Comparison of ENCODE assay signal across 14 mouse cellular contexts in genomic region chr1:177010607-177011302, GRCm38 (mm10).
DNase-seq lines count a peak whose midpoint lies in the region; ATAC-seq and TF ChIP-seq lines count a peak whose summit lies in the region.
"Had no signal": no experiment of that assay in that cellular context is flagged by ENCODE, and none has a peak within 500 bp of the region (broad histone marks: within the 10 kb centered on the region; RNA-seq: fewer than 3 reads in every experiment).

No protein-coding gene starts in this region.

- no peak overlapping the region for H3K4me3 ChIP-seq in midbrain, embryonic 10.5 days
- no peak overlapping the region for H3K4me3 ChIP-seq in midbrain, postnatal 0 days (ENCODE audit: low read depth, low read length)
- H3K4me3 ChIP-seq in forebrain, embryonic 15.5 days, result no peak overlapping the region
- H3K4me3 ChIP-seq in limb, embryonic 11.5 days (ENCODE audit: low read depth, low read length), result no peak overlapping the region
- no peak overlapping the region for H3K4me3 ChIP-seq in neural tube, embryonic 14.5 days (ENCODE audit: low read depth, low read length)
- H3K4me3 ChIP-seq: limb, embryonic 15.5 days had no signal

- no peak for ATAC-seq in midbrain, postnatal 0 days (ENCODE audit: low FRiP score)
- no peak for ATAC-seq in forebrain, embryonic 15.5 days (replicated peaks)
- ATAC-seq in limb, embryonic 11.5 days (ENCODE audit: insufficient number of reproducible peaks, low FRiP score, low TSS enrichment, low read depth), result no peak
- 0 out of 2 replicates have a peak, but pooled peaks have one; percentile 9 for ATAC-seq in neural tube, embryonic 14.5 days (ENCODE audit: low read depth)

- no peak overlapping the region for H3K4me2 ChIP-seq in midbrain, postnatal 0 days (ENCODE audit: low read depth, low read length, poor library complexity, severe bottlenecking)
- H3K4me2 ChIP-seq in forebrain, embryonic 15.5 days (replicated peaks), result no peak overlapping the region
- no peak overlapping the region for H3K4me2 ChIP-seq in limb, embryonic 11.5 days (ENCODE audit: low read depth, severe bottlenecking)
- H3K4me2 ChIP-seq in neural tube, embryonic 14.5 days (ENCODE audit: low read depth, low read length), result no peak overlapping the region
- H3K4me2 ChIP-seq: limb, embryonic 15.5 days had no signal

- peak; percentile 54 for DNase-seq in midbrain, embryonic 10.5 days (ENCODE audit: low spot score)
- no peak for DNase-seq in midbrain, postnatal 0 days (ENCODE audit: low spot score)
- no peak for DNase-seq in limb, embryonic 11.5 days (ENCODE audit: low spot score)
- no peak for DNase-seq in adrenal gland, postnatal 4 days (ENCODE audit: low spot score in 2 of 2)
- no peak for DNase-seq in thymus, adult 18-20 months
- DNase-seq: adrenal gland, adult 2 months; heart, adult 18-20 months; kidney, postnatal 10 days; layer of hippocampus, postnatal 36 days; lung, postnatal 14 days; thymus, postnatal 4 days had no signal

- peaks cover 78% of the 10 kb centered on the region for H3K4me1 ChIP-seq in midbrain, embryonic 10.5 days
- peaks cover 3% of the 10 kb centered on the region; the same call in 1 of the 2 replicates for H3K4me1 ChIP-seq in midbrain, postnatal 0 days (ENCODE audit: insufficient read depth, low read length)
- peaks cover 38% of the 10 kb centered on the region for H3K4me1 ChIP-seq in forebrain, embryonic 15.5 days
- H3K4me1 ChIP-seq in limb, embryonic 11.5 days (ENCODE audit: control insufficient read depth, insufficient read depth, low read length), result peaks cover 6% of the 10 kb centered on the region; the same call in 1 of the 2 replicates
- peaks cover 9% of the 10 kb centered on the region; the same call in 1 of the 2 replicates for H3K4me1 ChIP-seq in neural tube, embryonic 14.5 days (ENCODE audit: control insufficient read depth, insufficient read depth, low read length)

- no peaks in the 10 kb centered on the region for H3K36me3 ChIP-seq in midbrain, embryonic 10.5 days
- H3K36me3 ChIP-seq in midbrain, postnatal 0 days (ENCODE audit: insufficient read depth, low read length), result no peaks in the 10 kb centered on the region
- no peaks in the 10 kb centered on the region for H3K36me3 ChIP-seq in forebrain, embryonic 15.5 days
- H3K36me3 ChIP-seq in limb, embryonic 11.5 days (ENCODE audit: control insufficient read depth, insufficient read depth, low read length), result no peaks in the 10 kb centered on the region
- H3K36me3 ChIP-seq in neural tube, embryonic 14.5 days (ENCODE audit: control insufficient read depth, insufficient read depth, low read length), result no peaks in the 10 kb centered on the region
- H3K36me3 ChIP-seq: limb, embryonic 15.5 days had no signal

- H3K9ac ChIP-seq in midbrain, postnatal 0 days (replicated peaks; ENCODE audit: low read length, poor library complexity, severe bottlenecking), result no peak overlapping the region
- no peak overlapping the region for H3K9ac ChIP-seq in forebrain, embryonic 15.5 days (replicated peaks)
- no peak overlapping the region for H3K9ac ChIP-seq in limb, embryonic 11.5 days (ENCODE audit: low read length)
- H3K9ac ChIP-seq in neural tube, embryonic 14.5 days (replicated peaks; ENCODE audit: low read depth, low read length), result no peak overlapping the region
- H3K9ac ChIP-seq: limb, embryonic 15.5 days had no signal

- TF ChIP-seq CTCF in midbrain, postnatal 0 days (IDR thresholded peaks at IDR 0.05), result no peak

- no peaks in the 10 kb centered on the region for H3K9me3 ChIP-seq in midbrain, embryonic 10.5 days (replicated peaks)
- no peaks in the 10 kb centered on the region for H3K9me3 ChIP-seq in midbrain, postnatal 0 days (ENCODE audit: low read length)
- H3K9me3 ChIP-seq in forebrain, embryonic 15.5 days, result no peaks in the 10 kb centered on the region
- no peaks in the 10 kb centered on the region for H3K9me3 ChIP-seq in limb, embryonic 11.5 days (ENCODE audit: control insufficient read depth, low read length)
- no peaks in the 10 kb centered on the region for H3K9me3 ChIP-seq in neural tube, embryonic 14.5 days (ENCODE audit: control insufficient read depth, low read length)
- H3K9me3 ChIP-seq: limb, embryonic 15.5 days had no signal

- H3K27ac ChIP-seq in midbrain, embryonic 10.5 days (replicated peaks), result peak overlapping the region; percentile 85
- H3K27ac ChIP-seq in midbrain, postnatal 0 days (ENCODE audit: low read depth, low read length), result no peak overlapping the region
- peak overlapping the region; percentile 5; the same call in 1 of the 2 replicates for H3K27ac ChIP-seq in forebrain, embryonic 15.5 days (replicated peaks)
- 0 out of 2 replicates have a peak overlapping the region, but pooled peaks have one; percentile 8 for H3K27ac ChIP-seq in limb, embryonic 11.5 days (replicated peaks; ENCODE audit: low read depth, low read length)
- H3K27ac ChIP-seq in neural tube, embryonic 14.5 days (ENCODE audit: low read depth, low read length), result no peak overlapping the region
- H3K27ac ChIP-seq: limb, embryonic 15.5 days had no signal

- H3K27me3 ChIP-seq in midbrain, embryonic 10.5 days (ENCODE audit: low read depth, poor library complexity, severe bottlenecking), result no peaks in the 10 kb centered on the region
- no peaks in the 10 kb centered on the region for H3K27me3 ChIP-seq in midbrain, postnatal 0 days (ENCODE audit: insufficient read depth, low read length)
- no peaks in the 10 kb centered on the region for H3K27me3 ChIP-seq in forebrain, embryonic 15.5 days
- no peaks in the 10 kb centered on the region for H3K27me3 ChIP-seq in limb, embryonic 11.5 days (ENCODE audit: control insufficient read depth, insufficient read depth, low read length)
- H3K27me3 ChIP-seq in neural tube, embryonic 14.5 days (ENCODE audit: control insufficient read depth, insufficient read depth, low read length), result no peaks in the 10 kb centered on the region
- H3K27me3 ChIP-seq: limb, embryonic 15.5 days had no signal

- 44% methylated on average over 6 of the region's 6 CpGs for WGBS in midbrain, embryonic 10.5 days
- 37% methylated on average over 6 of the region's 6 CpGs for WGBS in midbrain, postnatal 0 days
- 59% methylated on average over 6 of the region's 6 CpGs for WGBS in forebrain, embryonic 15.5 days
- WGBS in limb, embryonic 11.5 days, result 47% methylated on average over 6 of the region's 6 CpGs
- 62% methylated on average over 6 of the region's 6 CpGs for WGBS in neural tube, embryonic 14.5 days

Comparison
In these comparisons a context has a peak if more than half of its experiments do, and no peak if none do; other contexts are left out.
1. H3K27ac ChIP-seq: peak in midbrain, embryonic 10.5 days (single experiment), forebrain, embryonic 15.5 days (single experiment) and limb, embryonic 11.5 days (single experiment); none in midbrain, postnatal 0 days (single experiment) and neural tube, embryonic 14.5 days (single experiment).